12 mouse cellular contexts compared by ENCODE assay signal in the genomic region with DNA sequence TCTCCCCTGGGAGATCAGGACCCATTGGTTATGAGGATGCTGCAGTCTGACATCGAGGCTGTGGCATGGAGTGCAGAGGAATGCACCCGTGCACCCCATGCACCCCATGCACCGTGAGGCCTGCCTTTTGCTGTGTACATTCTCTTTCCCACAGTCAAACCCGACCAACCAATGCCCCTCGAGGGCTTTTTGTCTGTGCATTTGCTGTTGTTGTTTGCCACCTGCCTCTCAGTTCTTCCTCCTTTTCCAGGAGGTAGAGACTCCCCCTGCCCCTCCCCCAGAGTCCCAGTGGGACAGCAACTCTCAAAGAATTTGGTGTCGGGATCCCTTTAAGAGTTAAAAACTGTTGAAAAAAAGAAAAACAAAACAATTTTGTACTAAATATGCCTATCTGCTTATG. TPM values are rescaled to one million over a fixed set of nuclear protein-coding genes. Genes with fewer than 3 reads are reported as not detected.
"Had no signal": no experiment of that assay in that cellular context is flagged by ENCODE, and none has a peak within 500 bp of the region (broad histone marks: within the 10 kb centered on the region; RNA-seq: fewer than 3 reads in every experiment).

No protein-coding gene starts in this region.

- ATAC-seq: midbrain, embryonic 15.5 days had no signal

- H3K9me3 ChIP-seq: limb, embryonic 12.5 days; midbrain, embryonic 15.5 days; neural tube, embryonic 12.5 days had no signal

- H3K4me2 ChIP-seq: limb, embryonic 12.5 days; midbrain, embryonic 15.5 days; neural tube, embryonic 12.5 days had no signal

- H3K27me3 ChIP-seq: limb, embryonic 12.5 days; midbrain, embryonic 15.5 days; neural tube, embryonic 12.5 days had no signal

- H3K27ac ChIP-seq: limb, embryonic 12.5 days; liver, embryonic 14.5 days; midbrain, embryonic 15.5 days; neural tube, embryonic 12.5 days had no signal

- DNase-seq: kidney, adult 11 months; layer of hippocampus, postnatal 36 days; liver; lung, adult 2 months; right cerebral cortex, postnatal 4 days; thymus, postnatal 36 days had no signal

- H3K36me3 ChIP-seq: midbrain, embryonic 15.5 days; neural tube, embryonic 12.5 days had no signal

- H3K4me1 ChIP-seq: midbrain, embryonic 15.5 days; neural tube, embryonic 12.5 days had no signal

- H3K9ac ChIP-seq: limb, embryonic 12.5 days; liver, embryonic 14.5 days; midbrain, embryonic 15.5 days; neural tube, embryonic 12.5 days had no signal

- H3K4me3 ChIP-seq: limb, embryonic 12.5 days; midbrain, embryonic 15.5 days; neural tube, embryonic 12.5 days had no signal

RNA-seq across cellular contexts. Expression of gene Mertk, which starts 49.4 kb away (rescaled TPM):
- total RNA-seq: monocyte, adult 5-6 weeks; neutrophil, adult 5-6 weeks had no signal
